Mouse (Mus musculus): ENCODE data around the gene Fgfr1op.
A peak's percentile ranks its signal among the peaks of the same experiment; 100 is the strongest.
"Not testable (repeated sequence)": the region's sequence is repeated elsewhere in the genome, so short reads cannot be mapped to it uniquely, and the experiment has no call there.

Fgfr1op gene

GRCm38 (mm10) chr17:8164701-8165607 is at the start of gene Fgfr1op:
Fgfr1op (plus strand) TSS chr17:8165501.
- peak; percentile 83 to 98 for DNase-seq (ENCODE audit: inconsistent age in 2 of 2, low spot score in 1 of 2)

GRCm38 (mm10) chr17:8116378-8116777 is 48.9 kb upstream of the Fgfr1op start:
- peak in 1 of 2 experiments; percentile 68 for DNase-seq (ENCODE audit: inconsistent age in 2 of 2, low spot score in 1 of 2)

GRCm38 (mm10) chr17:8116928-8117327 is 48.4 kb upstream of the Fgfr1op start:
- not testable (repeated sequence) for DNase-seq (ENCODE audit: inconsistent age in 2 of 2, low spot score in 1 of 2)

- not testable (repeated sequence) for DNase-seq (ENCODE audit: inconsistent age in 2 of 2, low spot score in 1 of 2)
Observed at GRCm38 (mm10) chr17:8122974-8123373, 42.3 kb upstream of the Fgfr1op start.

GRCm38 (mm10) chr17:8124586-8124985 is 40.7 kb upstream of the Fgfr1op start:
- DNase-seq (ENCODE audit: inconsistent age in 2 of 2, low spot score in 1 of 2): not testable (repeated sequence)

- peak in 1 of 2 experiments; percentile 15 for DNase-seq (ENCODE audit: inconsistent age in 2 of 2, low spot score in 1 of 2)
Observed at GRCm38 (mm10) chr17:8128326-8128993, 36.8 kb upstream of the Fgfr1op start.

- DNase-seq (ENCODE audit: inconsistent age in 2 of 2, low spot score in 1 of 2): peak in 1 of 2 experiments; percentile 29
Observed at GRCm38 (mm10) chr17:8129578-8129977, 35.7 kb upstream of the Fgfr1op start.

- not testable (repeated sequence) for DNase-seq (ENCODE audit: inconsistent age in 2 of 2, low spot score in 1 of 2)
Observed at GRCm38 (mm10) chr17:8130849-8131248, 34.5 kb upstream of the Fgfr1op start.

- DNase-seq (ENCODE audit: inconsistent age in 2 of 2, low spot score in 1 of 2): peak in 1 of 2 experiments; percentile 20
Observed at GRCm38 (mm10) chr17:8138116-8138515, 27.2 kb upstream of the Fgfr1op start.

- DNase-seq (ENCODE audit: inconsistent age in 2 of 2, low spot score in 1 of 2): not testable (repeated sequence)
Observed at GRCm38 (mm10) chr17:8140210-8140609, 25.1 kb upstream of the Fgfr1op start.

GRCm38 (mm10) chr17:8143802-8144673 is 21.3 kb upstream of the Fgfr1op start:
- DNase-seq (ENCODE audit: inconsistent age in 2 of 2, low spot score in 1 of 2): peak; percentile 59 to 90

- peak in 1 of 2 experiments; percentile 69 for DNase-seq (ENCODE audit: inconsistent age in 2 of 2, low spot score in 1 of 2)
Observed at GRCm38 (mm10) chr17:8146931-8147330, 18.4 kb upstream of the Fgfr1op start.

GRCm38 (mm10) chr17:8147439-8148316 is 17.6 kb upstream of the Fgfr1op start, which contains the start of the genes Gm49673 and Rnaset2a:
Gm49673 (minus strand) TSS chr17:8147788.
Rnaset2a (minus strand) TSS chr17:8148097.
- DNase-seq (ENCODE audit: inconsistent age in 2 of 2, low spot score in 1 of 2): peak; percentile 65 to 83

GRCm38 (mm10) chr17:8155010-8155409 is 10.3 kb upstream of the Fgfr1op start:
- DNase-seq (ENCODE audit: inconsistent age in 2 of 2, low spot score in 1 of 2): peak in 1 of 2 experiments; percentile 20

GRCm38 (mm10) chr17:8155982-8156381 is 9.3 kb upstream of the Fgfr1op start:
- DNase-seq (ENCODE audit: inconsistent age in 2 of 2, low spot score in 1 of 2): not testable (repeated sequence)

GRCm38 (mm10) chr17:8158627-8159026 is 6.7 kb upstream of the Fgfr1op start:
- DNase-seq (ENCODE audit: inconsistent age in 2 of 2, low spot score in 1 of 2): not testable (repeated sequence)

GRCm38 (mm10) chr17:8160969-8161368 is 4.3 kb upstream of the Fgfr1op start:
- peak in 1 of 2 experiments; percentile 72 for DNase-seq (ENCODE audit: inconsistent age in 2 of 2, low spot score in 1 of 2)

GRCm38 (mm10) chr17:8165608-8165945 is 276 bp downstream of the Fgfr1op start:
- DNase-seq (ENCODE audit: inconsistent age in 2 of 2, low spot score in 1 of 2): peak; percentile 71 to 89

GRCm38 (mm10) chr17:8165977-8166376 is 676 bp downstream of the Fgfr1op start:
- peak in 1 of 2 experiments; percentile 68 for DNase-seq (ENCODE audit: inconsistent age in 2 of 2, low spot score in 1 of 2)

GRCm38 (mm10) chr17:8166454-8166853 is 1.2 kb downstream of the Fgfr1op start:
- peak in 1 of 2 experiments; percentile 46 for DNase-seq (ENCODE audit: inconsistent age in 2 of 2, low spot score in 1 of 2)

Data from adrenal gland, adult (tissue).